Mouse (Mus musculus) liver, adult 2 months (tissue): Measurements from ENCODE around the gene Pla2g12b. TPM values are rescaled to one million over a fixed set of nuclear protein-coding genes. Genes with fewer than 3 reads are reported as not detected.

Source experiments
- DNase-seq: peaks from one replicate; pipeline ENCODE4 v3.0.0-alpha.2; 2011; ENCODE audit warnings: low read depth, low spot score; ENCODE audit errors: extremely low read depth
- H3K27ac ChIP-seq: fragments of 200-500 bp; replicated peaks from 2 replicates; pipeline ENCODE4 v1.5.1; 2012; ENCODE audit warnings: low read depth, mild to moderate bottlenecking, control low read depth, inconsistent platforms, low read length; ENCODE audit not compliant: insufficient read depth
- H3K27me3 ChIP-seq: fragments of 200-500 bp; 2 replicates; pipeline ENCODE4 v1.6.1; 2012; ENCODE audit warnings: mild to moderate bottlenecking, moderate library complexity, low read length, inconsistent platforms; ENCODE audit not compliant: control insufficient read depth, insufficient read depth
- H3K36me3 ChIP-seq: fragments of 200-500 bp; 2 replicates; pipeline ENCODE4 v1.6.1; 2012; ENCODE audit warnings: low read length, inconsistent platforms; ENCODE audit not compliant: control insufficient read depth, insufficient read depth
- H3K4me1 ChIP-seq: fragments of 200-500 bp; 2 replicates; pipeline ENCODE4 v1.6.1; 2011; ENCODE audit warnings: low read length; ENCODE audit not compliant: control insufficient read depth, insufficient read depth
- H3K4me3 ChIP-seq: fragments of 200-500 bp; 2 replicates; pipeline ENCODE4 v1.5.1; 2011; ENCODE audit warnings: low read depth, mild to moderate bottlenecking, control low read depth, low read length, moderate library complexity; ENCODE audit not compliant: insufficient read depth
- H3K79me2 ChIP-seq: fragments of 200-500 bp; 2 replicates; pipeline ENCODE4 v1.6.1; 2012; ENCODE audit warnings: inconsistent platforms, mild to moderate bottlenecking, low read length, moderate library complexity; ENCODE audit not compliant: control insufficient read depth, insufficient read depth
- H3K9ac ChIP-seq: fragments of 200-500 bp; 2 replicates; pipeline ENCODE4 v1.6.1; 2012; ENCODE audit warnings: low read depth, mild to moderate bottlenecking, control low read depth, inconsistent platforms, low read length
- CTCF ChIP-seq: fragments of 200-500 bp; IDR thresholded peaks from 2 replicates; pipeline ENCODE4 v1.5.1; 2011; ENCODE audit warnings: low read depth, low read length, control low read depth
- POLR2A ChIP-seq: fragments of 200-500 bp; IDR thresholded peaks from 2 replicates; pipeline ENCODE4 v1.6.1; 2011; ENCODE audit warnings: low read length, control low read depth; ENCODE audit not compliant: insufficient read depth; ENCODE audit errors: extremely low read depth
- WGBS: fragments of 180-500 bp; shearing (Covaris S2); methylation state at CpG from one replicate; pipeline ENCODE4 v1.1.7; 2018; 5-methylcytosine and 5-hydroxymethylcytosine counted together
- polyA plus RNA-seq: library from polyadenylated mRNA; depleted of rRNA; stranded (reverse); fragments of >200 nt; gene quantifications from 2 replicates; pipeline ENCODE4 v1.2.3, GENCODE M21; 2012; rRNA removed
- total RNA-seq: library from RNA; depleted of rRNA; stranded (reverse); fragments of >200 nt; gene quantifications from 2 replicates; pipeline ENCODE4 v1.2.3, GENCODE M21; 2014; rRNA removed

The Pla2g12b gene
- total and polyA plus RNA-seq, 2 experiments, result 58.5 to 66.6 TPM

- no peak overlapping the region for H3K27ac ChIP-seq
- WGBS, result 92% methylated on average over 12 of the region's 12 CpGs
- no peak overlapping the region for H3K4me3 ChIP-seq
- no peak overlapping the region for H3K9ac ChIP-seq
- 0 out of 2 replicates have a peak, but pooled peaks cover 1% of the 10 kb centered on the region for H3K79me2 ChIP-seq
- no peak for TF ChIP-seq POLR2A
- TF ChIP-seq CTCF, result no peak
- no peak for DNase-seq
- H3K36me3 ChIP-seq, result peaks cover 3% of the 10 kb centered on the region
- H3K4me1 ChIP-seq, result no peaks in the 10 kb centered on the region
- no peaks in the 10 kb centered on the region for H3K27me3 ChIP-seq
These were observed 63.8 kb downstream of the Pla2g12b start for GRCm38 (mm10) chr10:59467297-59467696.

- H3K9ac ChIP-seq, result no peak overlapping the region
- 0 out of 2 replicates have a peak, but pooled peaks cover 2% of the 10 kb centered on the region for H3K79me2 ChIP-seq
- no peaks in the 10 kb centered on the region for H3K27me3 ChIP-seq
- WGBS, result 53% methylated on average over 5 of the region's 5 CpGs
- DNase-seq, result peak; percentile 59
- H3K27ac ChIP-seq, result no peak overlapping the region
- H3K4me3 ChIP-seq, result no peak overlapping the region
- peaks cover 3% of the 10 kb centered on the region; the same call in 1 of the 2 replicates for H3K4me1 ChIP-seq
- no peaks in the 10 kb centered on the region; the same call in 1 of the 2 replicates for H3K36me3 ChIP-seq
- TF ChIP-seq POLR2A (no peak), CTCF (no peak)
These were observed 67.0 kb downstream of the Pla2g12b start for GRCm38 (mm10) chr10:59470451-59470850.

Other genes starting within 250 kb of the Pla2g12b start
- 16.0 and 18.7 TPM in 2 replicates for gene Sept10, start 181.8 kb upstream of the Pla2g12b start, total RNA-seq
- gene Sept10, start 181.8 kb upstream of the Pla2g12b start, polyA plus RNA-seq, result 5.2 and 6.7 TPM in 2 replicates
- 4.9 and 5.2 TPM in 2 replicates for gene Sowahc, start 181.7 kb upstream of the Pla2g12b start, total RNA-seq
- gene Sowahc, start 181.7 kb upstream of the Pla2g12b start, polyA plus RNA-seq, result 1.2 TPM in 2 replicates
- 6.4 and 9.1 TPM in 2 replicates for gene P4ha1, start 80.4 kb upstream of the Pla2g12b start, total RNA-seq
- 3.0 and 4.7 TPM in 2 replicates for gene P4ha1, start 80.4 kb upstream of the Pla2g12b start, polyA plus RNA-seq
- gene Gm10273, start 8.0 kb upstream of the Pla2g12b start, total RNA-seq, result 3.2 and 7.0 TPM in 2 replicates
- gene Gm10273, start 8.0 kb upstream of the Pla2g12b start, polyA plus RNA-seq, result 3.8 and 5.5 TPM in 2 replicates
- 30.1 and 32.8 TPM in 2 replicates for gene Oit3, start 38.1 kb downstream of the Pla2g12b start, total RNA-seq
- gene Oit3, start 38.1 kb downstream of the Pla2g12b start, polyA plus RNA-seq, result 20.3 and 26.1 TPM in 2 replicates
- not detected in 2 replicates for gene Gm10322, start 212.4 kb downstream of the Pla2g12b start, total RNA-seq
- gene Gm10322, start 212.4 kb downstream of the Pla2g12b start, polyA plus RNA-seq, result not detected in 2 replicates
- gene Mcu, start 213.0 kb downstream of the Pla2g12b start, total RNA-seq, result 12.9 and 13.0 TPM in 2 replicates
- 11.5 and 14.4 TPM in 2 replicates for gene Mcu, start 213.0 kb downstream of the Pla2g12b start, polyA plus RNA-seq